Mouse (Mus musculus): Measurements from ENCODE around the gene P4ha2.

The P4ha2 gene

GRCm38 (mm10) chr11:54107239-54107638 is 7.3 kb downstream of the P4ha2 start:
- peak; percentile 40 for DNase-seq (ENCODE audit: low spot score)

- DNase-seq (ENCODE audit: low spot score), result peak; percentile 31
Observed at GRCm38 (mm10) chr11:54108131-54108530, 8.2 kb downstream of the P4ha2 start.

- DNase-seq (ENCODE audit: low spot score), result no peak
Observed at GRCm38 (mm10) chr11:54108894-54109293, 9.0 kb downstream of the P4ha2 start.

GRCm38 (mm10) chr11:54111291-54111690 is 11.4 kb downstream of the P4ha2 start:
- DNase-seq (ENCODE audit: low spot score), result no peak

- no peak for DNase-seq (ENCODE audit: low spot score)
Observed at GRCm38 (mm10) chr11:54111976-54112741, 12.3 kb downstream of the P4ha2 start.

- DNase-seq (ENCODE audit: low spot score), result peak; percentile 91
Observed at GRCm38 (mm10) chr11:54112920-54113319, 13.0 kb downstream of the P4ha2 start.

- DNase-seq (ENCODE audit: low spot score), result no peak
Observed at GRCm38 (mm10) chr11:54113352-54113751, 13.5 kb downstream of the P4ha2 start.

- DNase-seq (ENCODE audit: low spot score), result no peak
Observed at GRCm38 (mm10) chr11:54114746-54115145, 14.9 kb downstream of the P4ha2 start.

GRCm38 (mm10) chr11:54115301-54115700 is 15.4 kb downstream of the P4ha2 start:
- no peak for DNase-seq (ENCODE audit: low spot score)

GRCm38 (mm10) chr11:54115911-54116310 is 16.0 kb downstream of the P4ha2 start:
- no peak for DNase-seq (ENCODE audit: low spot score)

GRCm38 (mm10) chr11:54116406-54116805 is 16.5 kb downstream of the P4ha2 start:
- DNase-seq (ENCODE audit: low spot score), result no peak

GRCm38 (mm10) chr11:54117096-54117495 is 17.2 kb downstream of the P4ha2 start:
- no peak for DNase-seq (ENCODE audit: low spot score)

- DNase-seq (ENCODE audit: low spot score), result peak; percentile 32
Observed at GRCm38 (mm10) chr11:54119126-54119525, 19.2 kb downstream of the P4ha2 start.

GRCm38 (mm10) chr11:54119740-54120360 is 20.0 kb downstream of the P4ha2 start:
- peak; percentile 27 for DNase-seq (ENCODE audit: low spot score)

GRCm38 (mm10) chr11:54122416-54123264 is 22.7 kb downstream of the P4ha2 start:
- no peak for DNase-seq (ENCODE audit: low spot score)

- DNase-seq (ENCODE audit: low spot score), result no peak
Observed at GRCm38 (mm10) chr11:54125982-54126648, 26.2 kb downstream of the P4ha2 start.

GRCm38 (mm10) chr11:54126654-54127374 is 26.9 kb downstream of the P4ha2 start:
- DNase-seq (ENCODE audit: low spot score), result no peak

- no peak for DNase-seq (ENCODE audit: low spot score)
Observed at GRCm38 (mm10) chr11:54127397-54127796, 27.5 kb downstream of the P4ha2 start.

- DNase-seq (ENCODE audit: low spot score), result no peak
Observed at GRCm38 (mm10) chr11:54129955-54130354, 30.1 kb downstream of the P4ha2 start.

GRCm38 (mm10) chr11:54130721-54131120 is 30.8 kb downstream of the P4ha2 start:
- no peak for DNase-seq (ENCODE audit: low spot score)

- no peak for DNase-seq (ENCODE audit: low spot score)
Observed at GRCm38 (mm10) chr11:54132290-54132689, 32.4 kb downstream of the P4ha2 start.

Data from testis, postnatal 10 days (tissue).